Mouse (Mus musculus) embryo, embryonic 11 days (tissue): ENCODE measurements at regions not wholly inside any gene's neighbourhood (a gene's known extent, or its start where the extent isn't known, plus 50 kb on each side); places are given as distances from the start of the nearest gene placed in this dataset.

Experiments
- DNase-seq: peaks from one replicate; pipeline ENCODE4 v3.0.0-alpha.2; 2015

GRCm38 (mm10) chr14:18127385-18127784, 111.5 kb downstream of the Nr1d2 start:
- no peak for DNase-seq

GRCm38 (mm10) chr14:18106901-18107789, 131.8 kb downstream of the Nr1d2 start:
- DNase-seq, result no peak

GRCm38 (mm10) chr14:18105606-18106005, 133.3 kb downstream of the Nr1d2 start:
- peak; percentile 21 for DNase-seq

GRCm38 (mm10) chr14:18100195-18100594, 138.7 kb downstream of the Nr1d2 start:
- DNase-seq, result no peak
